Mouse (Mus musculus): ENCODE measurements at regions not wholly inside any gene's neighbourhood (a gene's known extent, or its start where the extent isn't known, plus 50 kb on each side); places are given as distances from the start of the nearest gene placed in this dataset.
A peak's percentile ranks its signal among the peaks of the same experiment; 100 is the strongest.
"Not testable (repeated sequence)": the region's sequence is repeated elsewhere in the genome, so short reads cannot be mapped to it uniquely, and the experiment has no call there.

GRCm38 (mm10) chr6:31136895-31137294 is 178.0 kb upstream of the Klf14 start:
- peak; percentile 58 for DNase-seq

GRCm38 (mm10) chr6:31137351-31137750 is 178.5 kb upstream of the Klf14 start:
- no peak for DNase-seq

GRCm38 (mm10) chr6:31140000-31140399 is 181.1 kb upstream of the Klf14 start:
- DNase-seq, result no peak

DNA sequence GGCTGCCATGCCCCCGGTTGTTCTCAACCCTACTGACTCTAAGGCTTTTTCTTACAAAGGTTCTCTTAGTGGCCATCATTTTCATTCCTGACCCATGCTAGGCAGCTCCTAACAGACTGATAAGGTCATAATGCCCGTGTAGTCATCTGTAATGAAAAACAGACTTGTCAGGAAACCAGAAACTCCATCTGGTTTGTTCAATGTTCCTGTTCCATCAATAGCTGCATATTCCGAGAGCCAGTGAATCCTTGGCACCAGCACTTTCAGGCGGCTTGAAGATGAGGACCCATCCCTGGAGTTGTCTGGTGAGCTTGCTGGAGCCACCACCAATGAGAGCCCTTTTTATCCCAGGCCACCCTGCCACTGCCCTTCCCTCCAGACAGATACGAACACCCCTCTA is 181.7 kb upstream of the Klf14 start:
- no peak for DNase-seq

DNA sequence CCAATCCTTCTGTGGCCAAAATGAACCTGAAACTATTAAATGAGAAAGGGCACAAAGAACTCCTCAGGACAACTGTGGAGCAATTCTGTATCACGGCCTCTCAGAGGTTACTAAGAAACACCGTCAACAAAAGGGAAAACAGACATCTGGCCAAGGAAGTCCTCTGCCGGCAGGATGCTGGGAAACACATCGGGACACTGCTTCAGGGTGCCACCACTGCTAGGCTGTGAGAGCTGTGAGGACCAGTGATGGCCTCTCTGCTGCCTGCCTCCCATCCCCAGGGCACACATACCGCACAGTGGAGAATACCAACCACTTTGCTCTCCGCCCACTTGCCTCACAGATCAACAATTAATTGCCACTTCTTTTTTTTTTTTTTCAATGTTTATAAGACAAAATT is 182.6 kb upstream of the Klf14 start:
- no peak for DNase-seq

DNA sequence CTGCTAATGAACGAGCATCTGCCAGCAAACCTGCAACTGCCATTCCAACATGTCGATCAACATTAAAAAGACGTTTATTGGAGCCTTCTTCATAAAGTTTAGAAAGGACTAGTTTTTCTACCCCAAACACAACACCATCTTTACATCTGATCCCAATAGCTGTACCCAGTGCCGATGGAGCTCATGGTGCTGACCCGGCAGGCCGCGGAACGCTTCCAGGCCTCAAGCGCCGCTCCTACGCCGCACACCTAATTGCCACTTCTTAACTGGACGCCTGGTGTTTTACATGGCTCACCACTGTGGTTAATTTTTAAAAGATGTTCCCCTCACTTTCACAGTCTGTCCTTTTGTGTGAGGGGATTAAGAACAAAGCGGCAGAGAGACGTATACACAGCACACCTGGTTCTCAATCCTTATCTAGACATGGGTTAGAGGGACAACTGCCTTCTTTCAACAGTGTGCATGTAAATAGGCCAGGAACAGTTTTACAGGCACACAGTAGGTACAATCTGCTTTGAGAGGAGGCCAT is 183.7 kb upstream of the Klf14 start:
- DNase-seq, result not testable (repeated sequence)

DNA sequence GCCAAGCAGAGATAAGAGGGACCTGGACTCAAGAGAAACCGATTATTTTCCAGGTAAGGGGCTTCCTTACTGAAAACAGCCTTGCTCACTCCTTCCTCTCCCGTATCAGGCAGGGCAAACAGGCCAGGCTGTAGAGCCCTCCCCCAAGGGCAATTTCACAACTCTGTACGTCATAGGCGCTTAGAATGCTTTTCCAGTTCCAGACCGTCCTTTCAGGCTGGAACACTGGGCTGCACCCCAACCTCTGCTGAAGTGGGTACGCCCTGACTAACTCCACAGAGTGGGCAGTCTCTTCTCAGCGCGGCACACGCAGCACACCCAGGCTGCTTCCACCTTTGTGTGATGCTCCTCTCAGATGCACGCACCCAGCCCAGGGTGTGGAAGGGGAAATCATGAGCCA is 186.8 kb upstream of the Klf14 start:
- DNase-seq, result no peak

GRCm38 (mm10) chr6:31146779-31147178 is 187.9 kb upstream of the Klf14 start:
- no peak for DNase-seq

DNA sequence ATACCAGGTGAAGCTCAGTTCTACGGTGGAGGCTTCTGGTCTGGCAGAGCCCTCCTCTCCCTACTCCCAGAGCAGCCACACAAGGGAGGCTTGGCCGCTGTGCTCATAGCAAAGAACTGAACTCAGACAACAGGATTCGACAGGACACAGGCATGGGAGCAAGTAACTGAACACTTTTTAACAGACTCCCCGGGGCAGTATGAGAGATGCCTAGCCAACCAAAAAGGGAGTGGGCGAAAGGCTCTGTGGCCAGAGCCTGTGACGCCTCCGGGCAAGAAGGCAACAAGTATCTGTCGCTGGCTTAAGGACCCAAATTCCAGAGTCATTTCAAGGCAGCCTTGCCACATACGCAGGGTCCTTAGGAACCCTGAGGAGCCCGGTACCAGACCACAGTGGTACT is 188.8 kb upstream of the Klf14 start:
- no peak for DNase-seq

- DNase-seq, result no peak
Observed at GRCm38 (mm10) chr6:31148311-31148856, 189.5 kb upstream of the Klf14 start.

DNA sequence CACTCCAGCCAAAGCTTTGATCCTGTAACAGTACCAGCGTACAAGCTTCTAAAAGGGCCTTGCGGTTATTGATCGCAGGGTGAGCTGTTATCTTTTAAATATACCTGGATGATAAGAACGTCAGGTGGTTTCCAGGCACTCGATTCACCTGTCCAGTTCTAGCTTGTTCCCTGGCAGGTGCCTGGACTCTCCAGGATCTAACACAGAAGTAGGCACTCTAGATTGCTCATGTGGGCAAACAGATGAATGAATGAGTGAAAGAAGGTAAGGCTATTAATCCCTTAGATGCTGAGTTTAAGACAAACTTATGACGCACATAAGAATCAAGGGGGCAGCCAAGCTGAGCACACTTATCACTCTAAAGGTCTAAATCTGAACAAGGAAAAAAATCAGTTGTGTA is 190.3 kb upstream of the Klf14 start:
- DNase-seq, result no peak

- no peak for DNase-seq
Observed at GRCm38 (mm10) chr6:31150416-31150815, 191.5 kb upstream of the Klf14 start.

DNA sequence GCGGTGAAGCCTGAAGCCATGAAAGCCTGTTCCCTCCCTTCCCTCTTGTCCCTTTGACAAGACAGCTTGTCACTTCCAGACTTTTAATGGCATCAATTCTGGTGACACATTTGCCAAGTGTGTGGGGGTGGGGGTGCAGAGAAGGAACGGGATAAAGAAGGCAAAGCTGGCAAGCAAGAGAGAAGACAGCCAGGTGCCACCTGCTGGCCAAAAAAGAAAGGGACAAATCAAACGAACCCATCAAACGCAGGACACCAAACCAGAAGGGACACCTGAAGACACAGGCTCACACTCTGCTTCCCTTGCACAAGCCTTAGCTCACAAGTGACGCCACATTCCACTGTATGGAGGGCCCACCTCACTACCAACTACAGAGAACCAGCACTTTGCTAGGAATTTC is 197.0 kb upstream of the Klf14 start:
- DNase-seq, result peak; percentile 59

DNA sequence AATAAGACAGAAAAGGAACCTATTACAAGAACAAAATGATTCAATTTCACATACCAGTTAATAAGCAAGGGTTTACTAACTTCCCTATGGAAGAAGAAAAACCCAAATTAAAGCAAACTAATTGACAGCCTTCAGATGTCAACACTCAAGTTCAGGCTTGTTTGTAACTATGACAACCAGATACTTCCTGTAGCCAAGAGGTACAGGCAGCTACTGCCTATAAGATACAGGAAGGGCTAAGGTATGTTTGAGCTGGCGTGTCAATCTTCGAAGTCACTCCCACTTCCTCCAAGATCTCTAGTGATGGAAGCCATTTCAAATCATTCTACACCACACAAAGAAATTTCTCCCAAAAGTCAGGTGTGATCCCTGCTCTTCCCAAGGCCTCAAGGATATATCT is 198.1 kb upstream of the Klf14 start:
- DNase-seq, result no peak

- DNase-seq, result no peak
Observed at GRCm38 (mm10) chr6:31157429-31157828, 198.6 kb upstream of the Klf14 start.

GRCm38 (mm10) chr6:31158648-31159047 is 199.8 kb upstream of the Klf14 start:
- no peak for DNase-seq

- peak; percentile 18 for DNase-seq
Observed at GRCm38 (mm10) chr6:31159240-31159639, 200.4 kb upstream of the Klf14 start.

GRCm38 (mm10) chr6:31159935-31160670 is 201.2 kb upstream of the Klf14 start:
- DNase-seq, result no peak

GRCm38 (mm10) chr6:31161445-31162340 is 202.8 kb upstream of the Klf14 start:
- DNase-seq, result no peak

- DNase-seq, result no peak
Observed at GRCm38 (mm10) chr6:31165011-31165410, 206.1 kb upstream of the Klf14 start.

GRCm38 (mm10) chr6:31166347-31166746 is 207.5 kb upstream of the Klf14 start:
- no peak for DNase-seq

DNA sequence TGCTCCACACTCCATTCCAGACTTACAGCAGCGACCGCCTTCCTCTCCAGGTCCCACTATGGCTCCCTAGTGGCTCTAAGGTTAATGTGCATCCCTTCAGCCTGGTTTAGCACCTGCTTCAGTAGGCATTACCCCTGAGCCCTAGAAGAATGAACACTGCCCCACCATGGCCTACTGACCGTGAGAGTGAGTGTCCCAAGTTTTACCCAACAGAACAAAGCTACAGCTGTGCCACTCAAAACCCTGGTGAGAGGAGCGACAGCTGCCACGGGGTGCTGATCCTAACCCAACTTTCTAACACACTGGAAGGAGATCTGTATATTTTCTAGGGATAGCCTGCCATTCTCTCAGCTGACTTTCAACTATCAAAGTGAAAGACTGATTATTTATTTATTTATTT is 208.9 kb upstream of the Klf14 start:
- no peak for DNase-seq

- no peak for DNase-seq
Observed at GRCm38 (mm10) chr6:31168730-31169129, 209.9 kb upstream of the Klf14 start.

- no peak for DNase-seq
Observed at GRCm38 (mm10) chr6:31169343-31169742, 210.5 kb upstream of the Klf14 start.

Data from embryo, embryonic 11 days (tissue).